In genomic region chr15:68496438-68496837, GRCm38 (mm10) we compare ENCODE assay signal across 26 mouse cellular contexts.
A peak's percentile ranks its signal among the peaks of the same experiment; 100 is the strongest.
DNase-seq lines count a peak whose midpoint lies in the region; ATAC-seq and TF ChIP-seq lines count a peak whose summit lies in the region.
"Had no signal": no experiment of that assay in that cellular context is flagged by ENCODE, and none has a peak within 500 bp of the region (broad histone marks: within the 10 kb centered on the region; RNA-seq: fewer than 3 reads in every experiment).

No protein-coding gene starts in this region.

- no peak for TF ChIP-seq CTCF in layer of hippocampus, adult 2 months (conservative IDR thresholded peaks at IDR 0.05)

- no peaks in the 10 kb centered on the region for H3K9me3 ChIP-seq in forebrain, embryonic 14.5 days (replicated peaks; ENCODE audit: control insufficient read depth, low read length)
- no peaks in the 10 kb centered on the region; the same call in 1 of the 2 replicates for H3K9me3 ChIP-seq in forebrain, embryonic 10.5 days
- H3K9me3 ChIP-seq: embryonic facial prominence, embryonic 15.5 days; G1E; heart, embryonic 13.5 days; hindbrain, embryonic 15.5 days; intestine, embryonic 15.5 days; megakaryocyte, embryonic 14.5 days had no signal

- no peaks in the 10 kb centered on the region for H3K4me1 ChIP-seq in forebrain, embryonic 14.5 days (ENCODE audit: control insufficient read depth, insufficient read depth, low read length)
- H3K4me1 ChIP-seq in forebrain, embryonic 10.5 days = peaks cover 12% of the 10 kb centered on the region
- H3K4me1 ChIP-seq: embryonic facial prominence, embryonic 15.5 days; heart, embryonic 13.5 days; hindbrain, embryonic 15.5 days; intestine, embryonic 15.5 days; megakaryocyte, embryonic 14.5 days had no signal

- H3K27me3 ChIP-seq in forebrain, embryonic 14.5 days (replicated peaks; ENCODE audit: control insufficient read depth, insufficient read depth, low read length) = no peaks in the 10 kb centered on the region
- no peaks in the 10 kb centered on the region for H3K27me3 ChIP-seq in forebrain, embryonic 10.5 days (ENCODE audit: poor library complexity, severe bottlenecking)
- H3K27me3 ChIP-seq: embryonic facial prominence, embryonic 15.5 days; heart, embryonic 13.5 days; hindbrain, embryonic 15.5 days; intestine, embryonic 15.5 days; megakaryocyte, embryonic 14.5 days had no signal

- no peak overlapping the region for H3K4me3 ChIP-seq in forebrain, embryonic 14.5 days (ENCODE audit: low read depth, low read length)
- H3K4me3 ChIP-seq in forebrain, embryonic 10.5 days = no peak overlapping the region
- no peak overlapping the region for H3K4me3 ChIP-seq in layer of hippocampus, adult 2 months
- H3K4me3 ChIP-seq: embryonic facial prominence, embryonic 15.5 days; gastrocnemius, adult 2 months; heart, embryonic 13.5 days; hindbrain, embryonic 15.5 days; intestine, embryonic 15.5 days; megakaryocyte, embryonic 14.5 days; myocyte had no signal

- no peak overlapping the region for H3K4me2 ChIP-seq in forebrain, embryonic 14.5 days (ENCODE audit: low read length)
- H3K4me2 ChIP-seq: embryonic facial prominence, embryonic 15.5 days; heart, embryonic 13.5 days; hindbrain, embryonic 15.5 days; intestine, embryonic 15.5 days; liver, embryonic 11.5 days had no signal

- H3K9ac ChIP-seq in forebrain, embryonic 14.5 days (ENCODE audit: low read length) = no peak overlapping the region
- H3K9ac ChIP-seq: embryonic facial prominence, embryonic 15.5 days; heart, embryonic 13.5 days; hindbrain, embryonic 15.5 days; intestine, embryonic 15.5 days had no signal

- no peak overlapping the region for H3K27ac ChIP-seq in forebrain, embryonic 14.5 days (ENCODE audit: low read depth, low read length)
- H3K27ac ChIP-seq in forebrain, embryonic 10.5 days = no peak overlapping the region
- peak overlapping the region; percentile 80 for H3K27ac ChIP-seq in layer of hippocampus, adult 2 months
- H3K27ac ChIP-seq: embryonic facial prominence, embryonic 15.5 days; gastrocnemius, adult 2 months; heart, embryonic 13.5 days; hindbrain, embryonic 15.5 days; intestine, embryonic 15.5 days; stomach, postnatal 0 days had no signal

- H3K36me3 ChIP-seq in forebrain, embryonic 14.5 days (ENCODE audit: control insufficient read depth, insufficient read depth, low read length) = no peaks in the 10 kb centered on the region
- H3K36me3 ChIP-seq in forebrain, embryonic 10.5 days (replicated peaks) = no peaks in the 10 kb centered on the region
- H3K36me3 ChIP-seq: embryonic facial prominence, embryonic 15.5 days; G1E; heart, embryonic 13.5 days; hindbrain, embryonic 15.5 days; intestine, embryonic 15.5 days had no signal

- no peak; the same call in 1 of the 2 replicates for ATAC-seq in forebrain, embryonic 14.5 days
- ATAC-seq: activated CD4-positive, CD25-positive, alpha-beta regulatory T cell, adult 4 months; intestine, embryonic 15.5 days had no signal

- 80% methylated on average over 2 of the region's 2 CpGs for WGBS in forebrain, embryonic 14.5 days
- 84% methylated on average over 2 of the region's 2 CpGs for WGBS in forebrain, embryonic 10.5 days

- DNase-seq in forebrain, embryonic 14.5 days (ENCODE audit: low spot score) = peak; percentile 57
- no peak for DNase-seq in forebrain, embryonic 10.5 days (ENCODE audit: extremely low spot score, low spot score)
- peak in 1 of 2 experiments; percentile 57 for DNase-seq in layer of hippocampus, adult 2 months (ENCODE audit: low spot score in 2 of 2)
- no peak for DNase-seq in layer of hippocampus, adult 9-10 months (ENCODE audit: low spot score)
- DNase-seq in brain, adult 2 months (ENCODE audit: low read depth, low spot score) = peak; percentile 89
- DNase-seq in layer of hippocampus, adult 9-11 months = peak; percentile 48
- no peak for DNase-seq in kidney, postnatal 14 days
- DNase-seq: adrenal gland, postnatal 10 days; cerebellum, adult 11-12 months; cerebellum, postnatal 25 days; gastrocnemius, adult 2 months; kidney, postnatal 4 days; lung, adult 18-20 months; lung, postnatal 14 days; midbrain, embryonic 14.5 days; thymus, postnatal 14 days had no signal

Comparison
In these comparisons a context has a peak if more than half of its experiments do, and no peak if none do; other contexts are left out.
1. DNase-seq: peak in forebrain, embryonic 14.5 days (single experiment), brain, adult 2 months (single experiment) and layer of hippocampus, adult 9-11 months (single experiment); none in forebrain, embryonic 10.5 days (single experiment), layer of hippocampus, adult 9-10 months (single experiment) and kidney, postnatal 14 days (single experiment).